Mouse (Mus musculus) forebrain, postnatal 0 days (tissue): Measurements from ENCODE around the gene Zfp398. TPM values are rescaled to one million over a fixed set of nuclear protein-coding genes. Genes with fewer than 3 reads are reported as not detected.

Experiments
- ATAC-seq: fragments of 200-750 bp; cut with Nextera tagmentation; 2 replicates; pipeline ENCODE4 v1.8.0; 2017; ENCODE audit warnings: mild to moderate bottlenecking, moderate library complexity
- DNase-seq: peaks from one replicate; pipeline ENCODE4 v3.0.0-alpha.2; 2015
- H3K27ac ChIP-seq: fragments of 300-500 bp; sonication (generic); 2 replicates; pipeline ENCODE4 v1.5.1; 2014; ENCODE audit warnings: low read depth, mild to moderate bottlenecking, antibody characterized with exemption, low read length, moderate library complexity, mixed read lengths
- H3K27me3 ChIP-seq: fragments of 300-500 bp; sonication (generic); 2 replicates; pipeline ENCODE4 v1.6.1; 2014; ENCODE audit warnings: mild to moderate bottlenecking, low read length, mixed read lengths; ENCODE audit not compliant: insufficient read depth
- H3K36me3 ChIP-seq: fragments of 300-500 bp; sonication (generic); 2 replicates; pipeline ENCODE4 v1.6.1; 2014; ENCODE audit warnings: mild to moderate bottlenecking, moderate library complexity; ENCODE audit not compliant: insufficient read depth
- H3K4me1 ChIP-seq: fragments of 300-500 bp; sonication (generic); 2 replicates; pipeline ENCODE4 v1.6.1; 2014; ENCODE audit warnings: antibody characterized with exemption; ENCODE audit not compliant: insufficient read depth
- H3K4me2 ChIP-seq: fragments of 300-500 bp; sonication (generic); 2 replicates; pipeline ENCODE4 v1.6.1; 2014; ENCODE audit warnings: low read depth, mild to moderate bottlenecking, moderate library complexity
- H3K4me3 ChIP-seq: fragments of 300-500 bp; sonication (generic); 2 replicates; pipeline ENCODE4 v1.5.1; 2014; ENCODE audit warnings: low read depth, low read length, mixed read lengths
- H3K9ac ChIP-seq: fragments of 300-500 bp; sonication (generic); 2 replicates; pipeline ENCODE4 v1.6.1; 2014; ENCODE audit warnings: mild to moderate bottlenecking
- H3K9me3 ChIP-seq: fragments of 300-500 bp; sonication (generic); 2 replicates; pipeline ENCODE4 v1.6.1; 2016; ENCODE audit warnings: low read length
- CTCF ChIP-seq: sonication (generic); IDR thresholded peaks from 2 replicates; pipeline ENCODE4 v1.5.1; 2016; ENCODE audit warnings: antibody characterized with exemption, control low read depth, low read depth
- WGBS: fragments of 180-500 bp; shearing (Covaris S2); extraction: QIAGEN DNeasy Blood & Tissue Kit; methylation state at CpG from one replicate; pipeline ENCODE4 v1.1.7; 2014; 5-methylcytosine and 5-hydroxymethylcytosine counted together
- polyA plus RNA-seq: library from polyadenylated mRNA; unstranded; fragments of >200 nt; fragmentation: Nextera tagmentation; extraction: Ambion mirVana; gene quantifications from 2 replicates; pipeline ENCODE4 v1.2.1, GENCODE M21; 2015
- total RNA-seq: library from RNA; depleted of rRNA; stranded (reverse); fragments of >200 nt; gene quantifications from 2 replicates; pipeline ENCODE4 v1.2.3, GENCODE M21; 2014

The Zfp398 gene
- total and polyA plus RNA-seq, 2 experiments from 2014 or later, result 11.1 to 28.2 TPM

GRCm38 (mm10) chr6:47794106-47794830 is 41.2 kb upstream of the Zfp398 start:
- no peak overlapping the region for H3K9ac ChIP-seq
- H3K4me3 ChIP-seq, result no peak overlapping the region
- H3K4me1 ChIP-seq, result no peaks in the 10 kb centered on the region
- H3K4me2 ChIP-seq, result no peak overlapping the region
- ATAC-seq (peak; percentile 27; the same call in 1 of the 2 replicates), DNase-seq (peak; percentile 29)
- WGBS, result 40% methylated on average over 10 of the region's 10 CpGs
- peaks cover 42% of the 10 kb centered on the region for H3K36me3 ChIP-seq
- no peaks in the 10 kb centered on the region for H3K9me3 ChIP-seq
- no peaks in the 10 kb centered on the region for H3K27me3 ChIP-seq
- TF ChIP-seq CTCF, result peak; percentile 54
- H3K27ac ChIP-seq, result no peak overlapping the region

- Histone ChIP-seq H3K4me3 (no peak overlapping the region), H3K36me3 (peaks cover 84% of the 10 kb centered on the region), H3K27ac (no peak overlapping the region), H3K4me1 (no peaks in the 10 kb centered on the region), H3K4me2 (no peak overlapping the region), H3K9ac (no peak overlapping the region), H3K9me3 (no peaks in the 10 kb centered on the region), H3K27me3 (no peaks in the 10 kb centered on the region)
- peak; percentile 80 for TF ChIP-seq CTCF
- DNase-seq (peak; percentile 68), ATAC-seq (peak; percentile 72)
- 47% methylated on average over 6 of the region's 6 CpGs for WGBS
Measured at GRCm38 (mm10) chr6:47799079-47799478, 36.4 kb upstream of the Zfp398 start.

GRCm38 (mm10) chr6:47805520-47805919 is 29.9 kb upstream of the Zfp398 start:
- no peak overlapping the region for H3K4me3 ChIP-seq
- H3K9ac ChIP-seq, result no peak overlapping the region
- H3K4me1 ChIP-seq, result peaks cover 8% of the 10 kb centered on the region; the same call in 1 of the 2 replicates
- TF ChIP-seq CTCF, result no peak
- no peak overlapping the region for H3K27ac ChIP-seq
- H3K27me3 ChIP-seq, result no peaks in the 10 kb centered on the region
- peaks cover 61% of the 10 kb centered on the region for H3K36me3 ChIP-seq
- no peaks in the 10 kb centered on the region for H3K9me3 ChIP-seq
- 78% methylated on average over 2 of the region's 2 CpGs for WGBS
- DNase-seq, result no peak
- no peak overlapping the region for H3K4me2 ChIP-seq
- ATAC-seq, result no peak

- Histone ChIP-seq H3K4me1 (peaks cover 23% of the 10 kb centered on the region), H3K9me3 (no peaks in the 10 kb centered on the region), H3K4me3 (no peak overlapping the region), H3K27ac (no peak overlapping the region), H3K27me3 (no peaks in the 10 kb centered on the region), H3K4me2 (no peak overlapping the region), H3K9ac (no peak overlapping the region), H3K36me3 (peaks cover 48% of the 10 kb centered on the region)
- WGBS, result 86% methylated on average over 2 of the region's 2 CpGs
- no peak for TF ChIP-seq CTCF
- no peak for ATAC-seq
- no peak for DNase-seq
Measured at GRCm38 (mm10) chr6:47807419-47807818, 28.0 kb upstream of the Zfp398 start.

GRCm38 (mm10) chr6:47808545-47808944 is 26.9 kb upstream of the Zfp398 start:
- DNase-seq, result no peak
- Histone ChIP-seq H3K36me3 (peaks cover 37% of the 10 kb centered on the region), H3K4me2 (no peak overlapping the region), H3K4me1 (peaks cover 23% of the 10 kb centered on the region), H3K9me3 (no peaks in the 10 kb centered on the region), H3K27ac (no peak overlapping the region), H3K27me3 (no peaks in the 10 kb centered on the region), H3K9ac (no peak overlapping the region), H3K4me3 (no peak overlapping the region)
- WGBS, result 92% methylated on average over 5 of the region's 5 CpGs
- TF ChIP-seq CTCF, result no peak
- no peak for ATAC-seq

GRCm38 (mm10) chr6:47809053-47809452 is 26.4 kb upstream of the Zfp398 start:
- Histone ChIP-seq H3K9ac (no peak overlapping the region), H3K4me3 (no peak overlapping the region), H3K4me1 (peaks cover 23% of the 10 kb centered on the region), H3K4me2 (no peak overlapping the region), H3K27ac (no peak overlapping the region), H3K9me3 (no peaks in the 10 kb centered on the region), H3K27me3 (no peaks in the 10 kb centered on the region), H3K36me3 (peaks cover 31% of the 10 kb centered on the region)
- TF ChIP-seq CTCF, result no peak
- WGBS, result 63% methylated on average over 4 of the region's 4 CpGs
- DNase-seq (no peak), ATAC-seq (no peak)

GRCm38 (mm10) chr6:47810181-47810580 is 25.3 kb upstream of the Zfp398 start:
- Histone ChIP-seq H3K4me3 (no peak overlapping the region), H3K27ac (no peak overlapping the region), H3K9me3 (no peaks in the 10 kb centered on the region), H3K36me3 (peaks cover 20% of the 10 kb centered on the region), H3K4me1 (peaks cover 23% of the 10 kb centered on the region), H3K4me2 (no peak overlapping the region), H3K9ac (no peak overlapping the region), H3K27me3 (no peaks in the 10 kb centered on the region)
- WGBS, result 75% methylated on average over 2 of the region's 2 CpGs
- DNase-seq (no peak), ATAC-seq (no peak)
- TF ChIP-seq CTCF, result no peak
